Mouse (Mus musculus) urinary bladder, postnatal 36 days (tissue): Measurements from ENCODE around the gene Spats2.

Source experiments
- DNase-seq, 2 experiments: peaks; one replicate each; pipeline ENCODE4 v3.0.0; 2022; ENCODE audit warnings: low spot score in 2 of 2, mixed read lengths in 1 of 2

The Spats2 gene

DNA sequence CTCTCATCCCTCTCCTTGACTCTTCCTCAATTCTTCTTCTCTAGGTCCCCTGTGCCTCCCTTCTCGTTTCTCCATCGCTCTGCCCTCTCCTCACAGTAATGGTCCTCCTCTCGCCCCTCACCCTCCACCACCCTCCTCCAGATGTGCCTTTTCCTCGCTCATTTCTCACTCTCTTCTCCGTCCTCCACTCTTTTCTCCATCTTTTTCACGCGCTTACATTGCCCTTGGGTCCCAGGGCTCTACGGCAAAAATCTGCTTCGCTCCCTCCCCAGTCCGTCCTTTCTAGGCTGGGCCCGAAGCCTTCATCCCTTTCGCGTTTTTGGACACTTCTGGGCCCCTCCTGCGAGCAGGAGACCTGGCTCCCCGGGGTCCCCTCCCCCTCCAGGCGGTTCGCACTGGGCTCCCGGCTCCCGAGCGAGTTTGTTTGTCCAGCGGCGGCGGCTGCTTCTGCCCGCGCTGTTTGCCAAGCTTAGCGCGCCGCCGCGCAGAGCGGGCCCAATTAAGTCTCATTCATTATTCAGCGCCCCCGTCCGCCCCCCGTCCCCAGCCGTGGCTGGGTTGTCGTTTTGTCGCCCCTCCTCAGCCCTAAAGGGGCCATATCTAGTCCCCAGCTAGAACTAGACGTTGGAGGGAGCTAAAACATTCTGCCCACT, 27.8 kb upstream of the Spats2 start:
- DNase-seq, result no peak

DNA sequence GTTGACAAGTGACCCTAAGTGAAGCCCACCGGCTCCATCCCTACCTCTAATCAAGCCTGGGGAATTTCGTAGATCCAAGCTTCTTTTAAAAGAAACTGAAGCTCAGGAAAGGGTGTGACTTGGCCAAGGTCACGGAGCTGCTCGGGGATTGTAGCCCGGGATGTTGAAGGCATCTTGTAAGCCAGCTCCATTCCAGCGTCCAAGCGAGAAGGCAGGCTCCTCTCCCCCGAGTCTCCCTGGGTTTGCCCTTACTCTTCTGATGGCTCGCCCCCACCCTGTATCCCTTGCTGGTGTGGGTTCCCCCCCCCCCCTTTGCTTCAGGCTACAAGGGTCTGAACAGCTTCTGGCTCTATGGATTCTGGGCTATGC, 27.2 kb upstream of the Spats2 start:
- DNase-seq, result no peak

DNA sequence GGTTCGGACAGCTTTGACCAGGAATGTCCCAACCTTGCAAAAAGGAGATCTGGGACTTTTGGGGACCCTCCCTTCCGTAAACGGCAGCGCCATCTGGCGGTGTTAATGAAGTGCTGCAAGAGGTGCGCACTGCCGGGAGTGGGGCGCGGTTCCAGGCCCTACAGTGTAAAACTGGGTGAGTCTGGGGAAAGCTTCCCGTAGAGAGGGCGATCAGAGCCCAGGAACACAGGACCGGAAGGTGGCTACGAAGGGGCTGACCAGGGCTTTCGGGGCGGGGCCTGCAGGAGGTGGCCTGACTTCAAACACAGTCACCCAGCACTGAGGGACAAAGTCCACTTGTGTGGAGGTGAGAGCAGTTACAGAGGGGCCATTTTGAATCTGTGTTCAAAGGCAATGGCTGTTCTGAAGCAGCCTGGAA, 26.6 kb upstream of the Spats2 start:
- peak in 1 of 2 experiments; percentile 65 for DNase-seq

DNA sequence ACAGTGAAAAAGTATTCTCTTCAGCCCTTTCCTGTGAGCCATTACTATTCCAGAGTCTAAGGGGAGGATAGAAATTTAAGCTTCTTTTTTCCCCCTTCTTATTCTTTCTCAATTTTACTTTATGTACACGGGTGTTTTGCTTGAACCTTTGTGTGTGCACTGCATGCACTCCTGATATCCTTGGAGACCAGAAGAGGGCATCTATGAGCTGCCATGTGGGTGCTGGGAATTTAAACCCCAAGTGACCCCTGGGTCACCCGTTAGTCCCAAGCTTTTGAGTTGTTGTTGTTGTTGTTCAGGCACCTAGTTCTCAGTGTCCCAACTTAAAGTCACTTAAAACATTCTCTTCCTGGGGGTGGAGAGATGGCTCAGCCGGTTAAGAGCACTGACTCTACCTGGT, 25.7 kb upstream of the Spats2 start:
- no peak for DNase-seq

DNA sequence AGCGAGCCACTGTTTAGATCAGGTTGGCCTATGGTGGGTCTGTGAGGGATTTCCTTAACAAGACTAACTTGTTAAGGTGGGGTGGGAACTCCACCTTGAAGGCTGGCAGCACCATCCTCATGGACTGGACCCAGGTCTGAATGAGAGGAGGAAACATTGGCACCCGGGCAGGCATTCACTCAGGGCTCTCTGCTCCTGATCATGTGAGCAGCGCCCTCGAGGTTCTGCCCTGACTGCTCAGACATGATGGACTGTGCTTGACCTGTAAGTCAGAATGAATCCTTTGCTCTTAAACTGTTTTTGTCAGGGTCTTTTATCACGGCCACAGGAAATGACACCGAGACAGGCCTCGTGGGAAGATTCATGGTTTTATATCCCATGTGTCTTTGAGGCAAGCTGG, 20.5 kb upstream of the Spats2 start:
- no peak for DNase-seq

GRCm38 (mm10) chr15:99107866-99108265, 17.9 kb upstream of the Spats2 start:
- DNase-seq, result no peak

- DNase-seq, result no peak
These were observed 14.6 kb upstream of the Spats2 start for GRCm38 (mm10) chr15:99111139-99111538.

DNA sequence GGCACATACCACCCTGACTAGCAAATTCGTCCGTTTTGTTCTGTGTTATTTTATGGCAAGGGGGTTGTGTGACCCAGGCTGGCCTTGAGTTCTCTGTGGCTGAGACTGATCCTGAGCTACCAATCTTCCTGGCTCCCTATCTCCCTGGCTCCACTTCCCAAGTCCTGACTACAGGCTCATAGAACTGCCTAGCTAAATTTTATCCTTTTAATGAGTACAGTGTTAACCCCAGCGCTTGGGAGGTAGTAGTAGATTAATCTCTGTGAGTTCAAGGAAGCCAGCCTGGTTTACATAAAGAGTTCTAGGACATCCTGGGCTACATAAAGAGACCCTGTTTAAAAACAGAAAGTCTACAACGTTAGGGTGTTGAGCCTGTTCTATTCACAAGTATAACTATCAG, 13.9 kb upstream of the Spats2 start:
- DNase-seq, result no peak

- DNase-seq, result no peak
These were observed 12.8 kb upstream of the Spats2 start for GRCm38 (mm10) chr15:99112843-99113395.

GRCm38 (mm10) chr15:99113396-99113975, 12.2 kb upstream of the Spats2 start:
- DNase-seq, result no peak

DNA sequence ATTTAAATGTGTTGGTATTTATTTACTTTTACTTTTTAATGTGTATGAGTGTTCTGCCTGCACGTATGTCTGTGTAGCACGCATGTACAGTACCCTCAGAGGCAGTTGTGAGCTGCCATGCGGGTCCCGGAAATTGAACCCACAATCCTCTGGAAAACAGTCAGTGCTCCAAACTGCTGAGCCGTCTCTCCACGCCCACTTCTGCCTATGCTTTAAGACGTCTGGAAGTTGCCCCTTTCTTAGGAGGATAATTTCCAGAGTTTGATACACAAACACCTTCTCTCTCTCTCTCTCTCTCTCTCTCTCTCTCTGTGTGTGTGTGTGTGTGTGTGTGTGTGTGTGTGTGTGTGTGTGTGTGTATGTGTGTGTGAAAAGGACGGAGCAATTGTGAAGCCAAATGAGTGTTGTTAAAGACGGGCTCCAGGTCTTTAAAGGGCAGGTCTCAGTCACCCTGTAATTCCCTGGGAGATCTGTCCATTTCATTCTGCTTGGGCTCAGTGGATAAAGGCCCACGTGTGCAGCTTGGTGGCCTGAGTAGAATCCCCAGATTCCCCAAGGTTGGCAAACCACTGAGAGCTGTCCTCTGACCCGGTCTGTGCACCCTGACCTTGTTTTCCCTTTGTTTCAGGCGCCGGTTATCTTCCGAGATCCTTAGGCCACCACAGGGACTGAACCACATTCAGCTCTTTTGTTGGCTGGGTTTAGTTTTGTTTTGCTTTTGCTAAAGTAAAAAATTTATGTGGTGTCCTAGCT, 11.2 kb upstream of the Spats2 start:
- no peak for DNase-seq

DNA sequence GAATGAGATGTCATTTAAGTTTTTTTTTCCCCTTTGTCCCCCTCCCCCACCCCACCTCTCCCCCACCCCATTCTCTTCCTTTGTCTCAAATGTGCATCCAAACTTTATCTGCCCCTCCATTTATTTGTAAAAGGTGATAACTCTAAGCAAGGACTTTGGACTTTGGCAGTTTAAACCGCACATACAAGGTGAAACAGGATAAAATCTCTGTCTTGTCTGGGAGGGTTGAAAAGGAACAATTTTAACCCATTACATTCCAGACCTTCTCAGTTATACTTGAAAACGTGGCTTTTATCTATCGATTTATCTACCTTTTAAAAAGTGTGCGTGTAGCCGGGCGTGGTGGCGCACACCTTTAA, 10.7 kb upstream of the Spats2 start:
- DNase-seq, result no peak

- no peak for DNase-seq
These were observed 9.2 kb upstream of the Spats2 start for GRCm38 (mm10) chr15:99116539-99116938.

DNA sequence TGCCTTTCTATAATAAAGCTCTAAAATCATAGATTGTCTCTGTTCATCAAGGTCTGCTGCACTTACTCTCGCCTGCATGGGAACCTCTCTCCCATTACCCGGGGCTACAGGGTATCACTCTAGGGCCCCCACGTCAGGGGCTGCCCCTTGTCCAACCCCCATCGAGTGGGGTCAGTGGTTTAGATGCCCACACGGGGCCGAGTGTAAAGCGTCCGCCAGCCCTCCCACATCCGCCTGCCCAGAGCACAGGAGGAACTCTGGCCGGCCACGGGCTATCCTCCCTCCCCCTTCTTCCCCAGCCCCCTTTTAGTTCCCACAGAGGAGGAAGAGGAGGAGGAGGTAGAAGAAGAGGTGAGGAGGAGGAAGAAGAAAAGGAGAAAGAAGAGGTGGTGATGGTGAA, 4.9 kb upstream of the Spats2 start:
- no peak for DNase-seq

DNA sequence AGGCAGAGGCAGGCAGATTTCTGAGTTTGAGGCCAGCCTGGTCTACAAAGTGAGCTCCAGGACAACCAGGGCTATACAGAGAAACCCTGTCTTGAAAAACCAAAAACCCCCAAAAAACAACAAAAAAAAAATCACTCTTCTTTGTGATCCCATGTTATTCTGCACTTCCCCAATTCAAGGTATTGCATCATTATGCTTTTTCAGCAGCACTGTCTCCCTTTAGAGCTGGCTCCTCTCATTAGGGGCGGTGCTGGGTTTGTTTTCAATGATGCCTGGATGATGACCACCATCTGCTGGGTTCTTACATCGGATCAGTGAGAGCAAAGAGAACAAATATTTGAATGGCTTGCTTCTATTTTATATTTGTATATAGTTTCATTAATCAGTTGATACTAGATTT, 3.1 kb upstream of the Spats2 start:
- DNase-seq, result no peak

DNA sequence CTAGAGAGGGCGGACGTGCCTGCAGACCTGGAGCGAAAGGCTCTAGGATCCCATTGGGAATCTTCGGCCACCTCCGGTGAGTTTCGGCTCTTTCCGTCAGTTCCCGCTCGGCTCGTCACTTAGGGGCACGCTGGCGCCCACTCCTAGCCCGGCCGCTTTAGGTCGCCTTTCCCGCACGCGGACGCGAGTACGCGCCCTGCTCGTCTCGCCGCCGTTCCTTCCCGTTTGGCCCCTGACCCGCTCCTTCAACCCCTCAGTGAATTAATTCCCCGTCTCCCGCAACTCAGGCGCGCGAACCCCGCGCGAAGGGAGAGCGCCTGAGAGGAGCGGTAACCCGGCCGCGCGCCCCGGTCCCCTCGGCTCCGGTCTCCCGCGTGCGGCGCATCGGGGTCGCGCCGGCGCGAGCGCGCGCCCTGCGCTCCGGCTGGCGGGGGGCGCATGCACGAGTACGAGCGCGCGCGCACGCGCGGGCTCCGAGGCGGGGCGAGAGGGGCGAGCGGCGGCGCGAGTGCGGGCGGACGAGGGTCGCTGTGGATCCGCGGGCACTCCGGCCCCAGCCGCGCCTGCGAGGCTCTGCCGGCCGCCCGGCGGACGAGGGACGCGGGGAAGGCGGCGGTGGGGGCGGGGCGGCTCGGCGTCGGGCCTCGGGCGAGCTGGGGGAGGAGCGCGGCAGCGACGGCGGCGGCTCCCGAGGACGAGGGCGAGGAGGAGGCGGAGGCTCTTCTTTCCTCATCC, 532 bp downstream of the Spats2 start:
- DNase-seq, result peak; percentile 80 to 81

GRCm38 (mm10) chr15:99126816-99127365, 1.2 kb downstream of the Spats2 start:
- peak in 1 of 2 experiments; percentile 20 for DNase-seq

DNA sequence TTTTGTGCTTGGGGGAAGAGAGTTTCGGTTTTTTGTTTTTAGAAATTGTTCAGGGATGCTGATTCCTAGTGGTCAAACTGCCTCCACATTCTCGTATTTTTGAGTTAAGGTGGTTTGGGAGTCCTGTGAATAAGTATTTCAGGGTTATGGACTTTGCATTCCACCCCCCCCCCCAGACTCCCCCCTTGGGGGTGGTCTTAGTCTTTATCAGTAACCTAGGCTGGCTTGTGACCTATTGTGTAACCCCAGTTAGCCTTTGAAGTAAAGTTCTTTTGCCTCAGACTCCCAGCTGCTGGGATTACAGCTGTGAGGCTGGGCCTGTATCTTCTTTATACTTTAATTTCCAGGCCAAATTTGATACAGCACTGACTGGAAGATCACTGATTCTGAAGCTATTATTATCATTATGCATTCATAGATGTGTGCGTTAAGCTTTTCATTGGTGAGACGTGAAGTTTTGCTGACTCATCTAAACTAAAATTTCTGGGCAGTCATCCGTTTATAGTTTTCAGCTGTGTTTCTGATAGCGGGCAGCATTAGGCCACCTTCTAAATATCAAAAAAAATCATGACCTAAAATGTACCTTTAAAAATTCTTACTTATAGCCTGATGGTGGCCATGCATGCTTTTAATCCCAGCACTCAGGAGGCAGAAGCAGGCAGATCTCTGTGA, 2.3 kb downstream of the Spats2 start:
- no peak for DNase-seq

DNA sequence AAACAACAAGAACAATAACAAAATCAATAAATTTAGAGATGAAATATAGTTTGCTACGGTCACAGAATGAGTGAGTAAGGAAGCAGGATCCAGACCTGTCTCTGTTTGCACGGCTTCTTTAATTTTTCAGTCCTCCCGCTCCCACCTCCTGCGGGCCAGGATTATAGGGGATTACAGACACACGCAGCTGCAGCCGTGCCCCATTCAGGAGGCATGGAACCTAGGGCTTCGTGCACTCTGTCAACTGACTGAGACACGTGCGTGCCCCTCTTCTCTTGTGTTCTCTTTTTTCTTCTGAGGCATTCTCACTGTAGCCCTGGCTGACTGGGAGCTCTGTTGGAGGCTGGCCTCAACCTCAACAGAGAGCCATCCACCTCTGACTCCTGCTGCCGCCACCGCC, 3.7 kb downstream of the Spats2 start:
- DNase-seq, result no peak

GRCm38 (mm10) chr15:99129956-99130910, 4.5 kb downstream of the Spats2 start:
- DNase-seq, result no peak
